23 mouse cellular contexts compared by ENCODE assay signal in the genomic region with DNA sequence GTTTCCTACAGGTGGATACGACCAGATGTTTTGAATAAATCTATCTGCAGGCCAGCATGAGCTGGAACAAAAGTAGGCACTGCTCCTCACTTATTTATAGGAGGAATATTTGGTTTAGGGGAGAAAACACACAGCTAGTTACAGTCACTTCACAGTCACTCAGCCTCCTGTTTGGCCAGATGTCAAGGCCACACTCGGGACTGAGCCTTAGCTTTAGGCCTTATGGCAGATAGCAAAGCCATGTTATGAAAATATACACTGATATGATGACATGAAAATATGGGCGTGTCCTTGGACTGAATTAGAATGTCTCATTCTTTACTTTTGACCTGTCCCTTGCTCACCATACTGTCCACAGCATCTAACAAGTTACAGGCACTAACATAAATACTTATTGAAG.
"Had no signal": no experiment of that assay in that cellular context is flagged by ENCODE, and none has a peak within 500 bp of the region (broad histone marks: within the 10 kb centered on the region; RNA-seq: fewer than 3 reads in every experiment).

No protein-coding gene starts in this region.

- H3K27me3 ChIP-seq: limb, embryonic 13.5 days; liver, embryonic 12.5 days; liver, embryonic 15.5 days; megakaryocyte, embryonic 14.5 days had no signal

- H3K36me3 ChIP-seq: limb, embryonic 10.5 days; limb, embryonic 13.5 days; liver, embryonic 12.5 days; liver, embryonic 15.5 days had no signal

- H3K4me1 ChIP-seq: limb, embryonic 13.5 days; liver, embryonic 12.5 days; liver, embryonic 15.5 days; megakaryocyte, embryonic 14.5 days had no signal

- H3K9ac ChIP-seq: limb, embryonic 13.5 days; liver, embryonic 12.5 days; liver, embryonic 15.5 days had no signal

- ATAC-seq: hindbrain, postnatal 0 days; inflammation-experienced regulatory T-cells, adult 6 months; intestine, embryonic 16.5 days; liver, embryonic 12.5 days had no signal

- H3K9me3 ChIP-seq: limb, embryonic 10.5 days; limb, embryonic 13.5 days; liver, embryonic 12.5 days; liver, embryonic 15.5 days had no signal

- H3K27ac ChIP-seq: hindbrain, postnatal 0 days; limb, embryonic 10.5 days; limb, embryonic 13.5 days; liver, embryonic 12.5 days; liver, embryonic 15.5 days; macrophage; stomach, postnatal 0 days had no signal

- H3K4me2 ChIP-seq: limb, embryonic 13.5 days; liver, embryonic 12.5 days; liver, embryonic 15.5 days; midbrain, embryonic 11.5 days had no signal

- DNase-seq: kidney, adult 18-20 months; kidney, adult 9 months; kidney, postnatal 14 days; kidney, postnatal 4 days; liver; midbrain, embryonic 14.5 days; right cerebral cortex, adult 18-20 months; right cerebral cortex, postnatal 14 days; right cerebral cortex, postnatal 4 days; thymus, adult 2 months; thymus, postnatal 14 days; thymus, postnatal 4 days had no signal

- H3K4me3 ChIP-seq: limb, embryonic 10.5 days; limb, embryonic 13.5 days; liver, embryonic 12.5 days; liver, embryonic 15.5 days; megakaryocyte, embryonic 14.5 days had no signal
